Mouse (Mus musculus) cerebellum, adult 11 months (tissue): ENCODE results near the gene Ntf5.

Experiments used
- DNase-seq: peaks from one replicate; pipeline ENCODE4 v3.0.0; 2022

Ntf5 gene

GRCm38 (mm10) chr7:45465112-45465511 lies 51.6 kb downstream of the Ntf5 start:
- DNase-seq = no peak

GRCm38 (mm10) chr7:45465549-45465948 lies 52.1 kb downstream of the Ntf5 start:
- DNase-seq = no peak

GRCm38 (mm10) chr7:45466283-45467089 lies 53.0 kb downstream of the Ntf5 start, which contains the start of gene Bax:
Gene Bax, minus strand, starts transcription at chr7:45466898.
- peak; percentile 98 for DNase-seq
